Mouse (Mus musculus): Measurements from ENCODE around the gene Lrrc8b.

DNA sequence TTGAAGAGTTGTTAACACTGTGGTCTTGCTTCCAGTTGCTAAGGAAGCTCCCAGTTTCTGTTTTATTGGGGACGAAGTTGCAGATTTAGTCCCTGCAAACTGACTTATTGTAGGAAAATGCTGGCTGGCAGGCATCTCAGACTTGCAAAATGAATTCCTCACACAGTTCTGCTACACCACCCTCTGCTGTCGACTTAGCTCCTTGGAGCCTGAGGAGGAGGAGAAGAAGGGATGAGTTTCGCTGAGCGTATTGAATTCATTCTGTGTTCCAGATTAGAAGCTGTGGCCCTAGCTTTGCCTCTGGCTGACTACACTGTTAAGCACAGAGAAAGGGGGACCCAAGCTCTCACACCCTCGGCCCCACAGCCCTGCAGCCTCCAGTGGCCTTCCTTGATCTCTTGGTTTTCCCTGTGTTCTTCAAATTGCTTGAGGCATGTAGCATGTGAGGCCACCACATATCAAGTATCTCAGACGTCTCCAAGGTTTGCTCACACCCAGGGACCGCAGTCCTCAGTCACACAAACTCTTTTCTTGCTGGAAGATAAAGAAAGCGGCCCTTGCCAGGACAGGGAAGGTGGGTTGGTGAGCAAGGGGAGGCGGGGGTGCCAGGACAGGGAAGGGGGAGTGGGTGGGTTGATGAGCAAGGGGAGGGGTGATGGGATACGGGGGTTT lies 78.8 kb downstream of the Lrrc8b start:
- TF ChIP-seq CTCF (IDR thresholded peaks at IDR 0.05; ENCODE audit: borderline replicate concordance, extremely low read depth, insufficient read depth, insufficient read length), result no peak
- no peak for TF ChIP-seq POLR2A (IDR thresholded peaks at IDR 0.05; ENCODE audit: borderline replicate concordance, extremely low read depth, insufficient read depth, insufficient read length, poor library complexity, severe bottlenecking)
